Mouse (Mus musculus) heart, postnatal 0 days (tissue): ENCODE results near the gene Dlg2. TPM values are rescaled to one million over a fixed set of nuclear protein-coding genes. Genes with fewer than 3 reads are reported as not detected.

ENCODE experiments used
- ATAC-seq: fragments of 200-750 bp; cut with Nextera tagmentation; 2 replicates; pipeline ENCODE4 v1.8.0; 2017; ENCODE audit warnings: low read depth, moderate number of reproducible peaks, moderate library complexity; ENCODE audit not compliant: insufficient read depth
- DNase-seq: peaks from one replicate; pipeline ENCODE4 v3.0.0-alpha.2; 2016; ENCODE audit warnings: low spot score
- H3K27ac ChIP-seq: fragments of 300-500 bp; sonication (generic); 2 replicates; pipeline ENCODE4 v1.5.1; 2014; ENCODE audit warnings: low read depth, mild to moderate bottlenecking
- H3K27me3 ChIP-seq: fragments of 300-500 bp; sonication (generic); 2 replicates; pipeline ENCODE4 v1.6.1; 2014; ENCODE audit warnings: low read length, mixed read lengths; ENCODE audit not compliant: control insufficient read depth, insufficient read depth
- H3K36me3 ChIP-seq: fragments of 300-500 bp; sonication (generic); replicated peaks from 2 replicates; pipeline ENCODE4 v1.6.1; 2014; ENCODE audit warnings: low read length, mixed read lengths; ENCODE audit not compliant: control insufficient read depth, insufficient read depth
- H3K4me1 ChIP-seq: fragments of 300-500 bp; sonication (generic); 2 replicates; pipeline ENCODE4 v1.6.1; 2014; ENCODE audit warnings: antibody characterized with exemption; ENCODE audit not compliant: control insufficient read depth, insufficient read depth
- H3K4me2 ChIP-seq: fragments of 300-500 bp; sonication (generic); 2 replicates; pipeline ENCODE4 v1.6.1; 2014; ENCODE audit warnings: low read depth, mild to moderate bottlenecking, low read length, moderate library complexity
- H3K4me3 ChIP-seq: fragments of 300-500 bp; sonication (generic); 2 replicates; pipeline ENCODE4 v1.5.1; 2014; ENCODE audit warnings: low read depth, low read length
- H3K9ac ChIP-seq: fragments of 300-500 bp; sonication (generic); replicated peaks from 2 replicates; pipeline ENCODE4 v1.6.1; 2014; ENCODE audit warnings: low read depth, low read length, mixed read lengths
- H3K9me3 ChIP-seq: fragments of 300-500 bp; sonication (generic); replicated peaks from 2 replicates; pipeline ENCODE4 v1.6.1; 2016; ENCODE audit warnings: low read length; ENCODE audit not compliant: control insufficient read depth
- CTCF ChIP-seq: IDR thresholded peaks from 2 replicates; pipeline ENCODE4 v1.5.1; 2016; ENCODE audit warnings: antibody characterized with exemption, control low read depth, low read depth
- EP300 ChIP-seq: IDR thresholded peaks from 2 replicates; pipeline ENCODE4 v1.6.1; 2016; ENCODE audit warnings: antibody characterized with exemption, low read depth
- WGBS: fragments of 180-500 bp; shearing (Covaris S2); extraction: QIAGEN DNeasy Blood & Tissue Kit; methylation state at CpG from one replicate; pipeline ENCODE4 v1.1.7; 2014; 5-methylcytosine and 5-hydroxymethylcytosine counted together
- polyA plus RNA-seq: library from polyadenylated mRNA; unstranded; fragments of >200 nt; fragmentation: Nextera tagmentation; extraction: Ambion mirVana; gene quantifications from 2 replicates; pipeline ENCODE4 v1.2.1, GENCODE M21; 2015
- total RNA-seq: library from RNA; depleted of rRNA; stranded (reverse); fragments of >200 nt; gene quantifications from 2 replicates; pipeline ENCODE4 v1.2.3, GENCODE M21; 2014; ENCODE audit warnings: low replicate concordance

Dlg2 gene
- total and polyA plus RNA-seq, 2 experiments from 2014 or later, result 1.3 to 2.3 TPM

- no peak overlapping the region for H3K4me2 ChIP-seq
- H3K36me3 ChIP-seq, result no peaks in the 10 kb centered on the region
- no peaks in the 10 kb centered on the region for H3K4me1 ChIP-seq
- no peak overlapping the region for H3K27ac ChIP-seq
- H3K9me3 ChIP-seq, result no peaks in the 10 kb centered on the region
- no peak for TF ChIP-seq EP300
- no peak for TF ChIP-seq CTCF
- no peak overlapping the region for H3K4me3 ChIP-seq
- H3K9ac ChIP-seq, result no peak overlapping the region
- 66% methylated on average over 5 of the region's 5 CpGs for WGBS
- H3K27me3 ChIP-seq, result no peaks in the 10 kb centered on the region
- DNase-seq (no peak), ATAC-seq (no peak)
Observed at GRCm38 (mm10) chr7:91495526-91495925, 1019.1 kb downstream of the Dlg2 start.

DNA sequence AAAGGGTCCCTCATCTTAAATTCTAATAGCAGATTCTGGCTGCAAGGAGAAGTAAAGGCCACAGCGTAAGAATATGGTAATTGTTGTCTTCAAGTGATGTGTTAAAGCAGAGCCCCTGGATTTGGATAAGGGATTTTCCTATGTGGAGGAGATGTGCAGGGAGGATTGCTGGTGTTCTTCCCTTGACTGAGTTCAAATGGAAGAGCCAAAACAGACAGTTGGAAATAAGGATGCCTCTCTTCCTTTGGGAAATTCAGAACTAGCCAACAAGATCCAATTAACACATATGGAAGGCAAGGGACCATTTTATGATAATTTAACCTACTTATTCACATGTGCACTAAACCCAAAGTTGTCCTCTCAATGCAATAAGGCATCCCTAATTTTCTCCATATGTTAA, 1034.6 kb downstream of the Dlg2 start:
- DNase-seq, result no peak
- Histone ChIP-seq H3K4me1 (no peaks in the 10 kb centered on the region), H3K9me3 (no peaks in the 10 kb centered on the region), H3K27ac (no peak overlapping the region), H3K27me3 (no peaks in the 10 kb centered on the region), H3K4me2 (no peak overlapping the region), H3K4me3 (no peak overlapping the region), H3K9ac (no peak overlapping the region), H3K36me3 (no peaks in the 10 kb centered on the region)
- no peak for ATAC-seq
- no peak for TF ChIP-seq CTCF
- no peak for TF ChIP-seq EP300
- WGBS, result 74% methylated on average over 1 of the region's 1 CpGs

- H3K4me2 ChIP-seq, result no peak overlapping the region
- H3K4me3 ChIP-seq, result no peak overlapping the region
- H3K27me3 ChIP-seq, result no peaks in the 10 kb centered on the region
- ATAC-seq, result no peak
- no peaks in the 10 kb centered on the region for H3K9me3 ChIP-seq
- no peaks in the 10 kb centered on the region for H3K36me3 ChIP-seq
- WGBS, result 53% methylated on average over 3 of the region's 3 CpGs
- no peak overlapping the region for H3K9ac ChIP-seq
- TF ChIP-seq EP300 (no peak), CTCF (no peak)
- H3K4me1 ChIP-seq, result no peaks in the 10 kb centered on the region
- no peak overlapping the region for H3K27ac ChIP-seq
- no peak for DNase-seq
Observed at GRCm38 (mm10) chr7:91514445-91514844, 1038.0 kb downstream of the Dlg2 start.

DNA sequence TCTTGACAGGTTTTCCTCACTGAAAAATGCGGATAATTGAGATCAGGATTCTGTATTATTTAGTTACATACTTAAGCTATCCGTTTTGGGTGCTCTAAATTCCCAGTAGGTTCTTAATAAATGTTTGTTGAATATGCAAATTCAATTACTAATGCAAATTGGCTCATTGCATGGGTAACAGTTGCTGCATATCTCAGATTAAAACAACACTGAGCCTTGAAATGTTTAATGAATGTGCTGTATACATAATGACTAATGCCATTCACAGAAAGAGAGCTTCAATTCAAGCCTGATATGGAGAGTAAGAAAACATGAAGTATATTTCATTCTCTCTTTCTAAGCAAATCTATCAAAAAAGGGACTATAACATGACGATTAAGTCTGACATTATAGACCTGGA, 1039.8 kb downstream of the Dlg2 start:
- Histone ChIP-seq H3K9me3 (no peaks in the 10 kb centered on the region), H3K9ac (no peak overlapping the region), H3K27me3 (no peaks in the 10 kb centered on the region), H3K4me2 (no peak overlapping the region), H3K27ac (no peak overlapping the region), H3K36me3 (no peaks in the 10 kb centered on the region), H3K4me1 (no peaks in the 10 kb centered on the region), H3K4me3 (no peak overlapping the region)
- TF ChIP-seq CTCF (no peak), EP300 (no peak)
- ATAC-seq (no peak), DNase-seq (no peak)
- WGBS, result 61% methylated on average over 3 of the region's 3 CpGs

- H3K9ac ChIP-seq, result no peak overlapping the region
- no peaks in the 10 kb centered on the region for H3K36me3 ChIP-seq
- no peaks in the 10 kb centered on the region for H3K27me3 ChIP-seq
- TF ChIP-seq EP300, result no peak
- no peak for TF ChIP-seq CTCF
- no peak for DNase-seq
- no peak overlapping the region for H3K4me2 ChIP-seq
- H3K4me3 ChIP-seq, result no peak overlapping the region
- H3K4me1 ChIP-seq, result no peaks in the 10 kb centered on the region
- 88% methylated on average over 1 of the region's 1 CpGs for WGBS
- H3K27ac ChIP-seq, result no peak overlapping the region
- no peaks in the 10 kb centered on the region for H3K9me3 ChIP-seq
- ATAC-seq, result no peak
Observed at GRCm38 (mm10) chr7:91525859-91526258, 1049.4 kb downstream of the Dlg2 start.

GRCm38 (mm10) chr7:91542597-91543285, 1066.3 kb downstream of the Dlg2 start:
- Histone ChIP-seq H3K4me1 (no peaks in the 10 kb centered on the region), H3K9me3 (no peaks in the 10 kb centered on the region), H3K27me3 (peaks cover 4% of the 10 kb centered on the region; the same call in 1 of the 2 replicates), H3K4me2 (peak overlapping the region; percentile 67), H3K27ac (no peak overlapping the region), H3K4me3 (peak overlapping the region; percentile 40), H3K36me3 (no peaks in the 10 kb centered on the region), H3K9ac (0 out of 2 replicates have a peak overlapping the region, but pooled peaks have one; percentile 16)
- no peak for ATAC-seq
- 2% methylated on average over 29 of the region's 29 CpGs for WGBS
- DNase-seq, result no peak
- TF ChIP-seq CTCF, result no peak
- TF ChIP-seq EP300, result no peak
